Mouse (Mus musculus): Measurements from ENCODE around the gene Nme8.

DNA sequence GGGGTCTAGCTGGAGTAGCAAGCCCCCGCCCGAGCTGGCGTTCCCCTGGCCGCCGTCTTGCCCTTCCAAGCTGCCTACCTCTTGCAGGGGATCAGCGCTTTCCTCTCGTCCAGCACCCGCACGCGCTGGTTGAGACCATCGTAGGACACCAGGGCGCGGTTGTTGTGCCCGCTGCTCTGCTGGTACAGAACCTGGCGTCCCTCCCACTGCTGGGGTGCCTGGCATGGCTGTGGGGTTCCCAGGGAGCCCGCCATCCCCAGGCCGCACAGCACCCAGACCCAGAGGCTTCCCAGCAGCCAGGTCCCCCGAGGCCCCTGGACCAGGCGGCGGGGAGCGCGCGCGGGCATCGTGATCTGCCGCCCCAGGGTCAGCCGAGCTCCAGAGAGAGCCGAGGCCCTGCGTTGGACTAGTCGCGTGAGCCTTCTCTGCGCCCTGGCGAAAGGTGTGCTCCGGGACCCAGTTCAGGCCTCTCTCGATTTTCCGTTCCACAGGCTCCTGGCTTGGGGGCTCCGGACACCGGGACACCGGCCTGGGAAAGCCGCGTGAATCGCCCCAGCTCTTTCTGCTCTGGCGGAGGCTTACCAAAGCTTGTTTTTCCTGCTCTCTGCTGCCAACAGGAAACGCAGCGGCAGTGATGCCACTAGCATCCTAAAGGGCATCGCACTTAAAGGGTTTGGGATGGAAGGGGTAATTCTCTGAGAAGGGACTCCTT, 78.2 kb downstream of the Nme8 start, which contains the start of gene Epdr1:
- TF ChIP-seq ZC3H11A (IDR thresholded peaks at IDR 0.05; ENCODE audit: borderline replicate concordance, low read depth, low read length), result no peak
- no peak for TF ChIP-seq HCFC1 (IDR thresholded peaks at IDR 0.05; ENCODE audit: borderline replicate concordance, insufficient read depth, low read length)
- no peak for TF ChIP-seq ZNF384 (IDR thresholded peaks at IDR 0.05; ENCODE audit: low read depth, low read length)
- TF ChIP-seq CHD2 (IDR thresholded peaks at IDR 0.05; ENCODE audit: low read depth, low read length), result no peak
